17 mouse cellular contexts compared by ENCODE assay signal in the genomic region with DNA sequence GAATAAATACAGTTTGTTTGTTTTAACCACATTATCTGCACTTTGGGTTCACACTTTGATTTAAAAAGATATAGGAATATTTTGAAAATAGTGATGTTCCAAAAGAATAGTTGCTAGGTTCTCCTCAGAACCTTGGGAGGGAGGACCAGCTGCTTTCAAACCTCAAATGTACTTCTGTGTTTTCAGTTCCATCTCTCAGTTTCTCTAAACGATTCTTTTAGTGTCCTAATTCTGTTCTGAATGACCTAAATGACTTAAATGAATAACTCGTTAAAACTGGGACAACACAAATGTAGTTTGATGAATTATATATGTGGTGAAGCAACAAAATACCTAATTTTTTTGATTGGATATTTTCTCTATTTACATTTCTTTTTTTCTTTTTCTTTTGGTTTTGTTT. TPM values are rescaled to one million over a fixed set of nuclear protein-coding genes. Genes with fewer than 3 reads are reported as not detected.
A peak's percentile ranks its signal among the peaks of the same experiment; 100 is the strongest.
DNase-seq lines count a peak whose midpoint lies in the region; ATAC-seq lines count a peak whose summit lies in the region.
"Had no signal": no experiment of that assay in that cellular context is flagged by ENCODE, and none has a peak within 500 bp of the region (broad histone marks: within the 10 kb centered on the region; RNA-seq: fewer than 3 reads in every experiment).

No protein-coding gene starts in this region.

- intact Hi-C loops in heart, postnatal 25 days (cut with DNase I): loop anchor here (10.0 kb wide), 2 partner anchors 318 to 478 kb away; partner anchors contain the start of gene Rtn4

- no peak for DNase-seq in midbrain, embryonic 10.5 days (ENCODE audit: low spot score)
- DNase-seq in spleen, postnatal 4 days (ENCODE audit: low spot score in 2 of 2): no peak
- no peak for DNase-seq in thymus, adult 18-20 months
- DNase-seq in heart, postnatal 25 days (ENCODE audit: low spot score): no peak
- DNase-seq: adrenal gland, adult 2 months; cerebellum, adult 11 months; cerebellum, postnatal 14 days; heart, adult 18-20 months; kidney, adult 2 months; kidney, postnatal 14 days had no signal

- H3K4me1 ChIP-seq in midbrain, embryonic 13.5 days (replicated peaks): peaks cover 17% of the 10 kb centered on the region
- peaks cover 24% of the 10 kb centered on the region for H3K4me1 ChIP-seq in midbrain, embryonic 10.5 days
- H3K4me1 ChIP-seq in hindbrain, embryonic 12.5 days: peaks cover 12% of the 10 kb centered on the region
- H3K4me1 ChIP-seq in midbrain, embryonic 15.5 days: peaks cover 23% of the 10 kb centered on the region

- H3K4me3 ChIP-seq in midbrain, embryonic 13.5 days (replicated peaks): peak overlapping the region; percentile 21
- H3K4me3 ChIP-seq in midbrain, embryonic 10.5 days: no peak overlapping the region
- no peak overlapping the region for H3K4me3 ChIP-seq in hindbrain, embryonic 12.5 days
- peak overlapping the region; percentile 22 for H3K4me3 ChIP-seq in midbrain, embryonic 15.5 days

- 96% methylated on average over 2 of the region's 2 CpGs for WGBS in midbrain, embryonic 13.5 days
- WGBS in midbrain, embryonic 10.5 days: 90% methylated on average over 2 of the region's 2 CpGs
- WGBS in hindbrain, embryonic 12.5 days: 87% methylated on average over 2 of the region's 2 CpGs
- WGBS in midbrain, embryonic 15.5 days: 87% methylated on average over 2 of the region's 2 CpGs

- peak overlapping the region; percentile 47 for H3K4me2 ChIP-seq in midbrain, embryonic 13.5 days (replicated peaks)
- H3K4me2 ChIP-seq in hindbrain, embryonic 12.5 days (replicated peaks): peak overlapping the region; percentile 34; the same call in 1 of the 2 replicates
- H3K4me2 ChIP-seq in midbrain, embryonic 15.5 days: peak overlapping the region; percentile 56

- H3K9ac ChIP-seq in midbrain, embryonic 13.5 days (replicated peaks): no peak overlapping the region
- H3K9ac ChIP-seq in hindbrain, embryonic 12.5 days: no peak overlapping the region
- no peak overlapping the region for H3K9ac ChIP-seq in midbrain, embryonic 15.5 days
- H3K9ac ChIP-seq: liver, embryonic 14.5 days had no signal

- H3K9me3 ChIP-seq in midbrain, embryonic 13.5 days: no peaks in the 10 kb centered on the region
- no peaks in the 10 kb centered on the region for H3K9me3 ChIP-seq in midbrain, embryonic 10.5 days (replicated peaks)
- H3K9me3 ChIP-seq in hindbrain, embryonic 12.5 days (replicated peaks): no peaks in the 10 kb centered on the region
- no peaks in the 10 kb centered on the region for H3K9me3 ChIP-seq in midbrain, embryonic 15.5 days
- H3K9me3 ChIP-seq: limb, embryonic 13.5 days had no signal

- H3K27me3 ChIP-seq in midbrain, embryonic 13.5 days: no peaks in the 10 kb centered on the region
- H3K27me3 ChIP-seq in midbrain, embryonic 10.5 days (ENCODE audit: low read depth, poor library complexity, severe bottlenecking): no peaks in the 10 kb centered on the region
- no peaks in the 10 kb centered on the region for H3K27me3 ChIP-seq in hindbrain, embryonic 12.5 days
- H3K27me3 ChIP-seq in midbrain, embryonic 15.5 days (replicated peaks): no peaks in the 10 kb centered on the region
- H3K27me3 ChIP-seq: limb, embryonic 13.5 days had no signal

- H3K36me3 ChIP-seq in midbrain, embryonic 13.5 days: 0 out of 2 replicates have a peak, but pooled peaks cover 8% of the 10 kb centered on the region
- peaks cover 17% of the 10 kb centered on the region for H3K36me3 ChIP-seq in midbrain, embryonic 10.5 days
- 0 out of 2 replicates have a peak, but pooled peaks cover 5% of the 10 kb centered on the region for H3K36me3 ChIP-seq in hindbrain, embryonic 12.5 days
- H3K36me3 ChIP-seq in midbrain, embryonic 15.5 days (replicated peaks): no peaks in the 10 kb centered on the region

- H3K27ac ChIP-seq in midbrain, embryonic 13.5 days: no peak overlapping the region
- no peak overlapping the region for H3K27ac ChIP-seq in midbrain, embryonic 10.5 days (replicated peaks)
- H3K27ac ChIP-seq in hindbrain, embryonic 12.5 days: no peak overlapping the region
- no peak overlapping the region for H3K27ac ChIP-seq in midbrain, embryonic 15.5 days
- H3K27ac ChIP-seq: limb, embryonic 13.5 days; liver, embryonic 14.5 days had no signal

- ATAC-seq in midbrain, embryonic 13.5 days: no peak
- ATAC-seq in hindbrain, embryonic 12.5 days (ENCODE audit: low FRiP score): no peak
- no peak for ATAC-seq in midbrain, embryonic 15.5 days (replicated peaks)
- ATAC-seq: CD4-positive, CD25-positive, alpha-beta regulatory T cell, adult 4 months; lung, postnatal 0 days had no signal

RNA-seq across cellular contexts. Expression of gene Ccdc88a, which starts 3.2 kb away (rescaled TPM):
- polyA plus RNA-seq in midbrain, embryonic 13.5 days (2015; fragmentation: Nextera tagmentation; extraction: Ambion mirVana): 77.6 and 87.4 TPM in 2 replicates
- 35.9 and 43.2 TPM in 2 replicates for polyA plus RNA-seq in midbrain, embryonic 10.5 days (2016; fragmentation: Nextera tagmentation; extraction: Ambion mirVana)
- polyA plus RNA-seq in hindbrain, embryonic 12.5 days (2016; fragmentation: Nextera tagmentation; extraction: Ambion mirVana): 82.6 and 89.8 TPM in 2 replicates
- 81.4 and 88.8 TPM in 2 replicates for polyA plus RNA-seq in midbrain, embryonic 15.5 days (2015; fragmentation: Nextera tagmentation; extraction: Ambion mirVana)
- 10 to 100 TPM in 1 of 2 experiments, 1 to 10 TPM in 1; 7.7 to 10.6 TPM for total RNA-seq in heart, postnatal 25 days (2021)

Comparison
In these comparisons a context has a peak if more than half of its experiments do, and no peak if none do; other contexts are left out.
1. H3K4me3 ChIP-seq: peak in midbrain, embryonic 13.5 days (single experiment) and midbrain, embryonic 15.5 days (single experiment); none in midbrain, embryonic 10.5 days (single experiment) and hindbrain, embryonic 12.5 days (single experiment).
2. Peak in every context shown above with its lines, with median percentiles within 50 percentile points of each other: H3K4me2 ChIP-seq.